Mouse (Mus musculus): Measurements from ENCODE around the gene Thbs3.

DNA sequence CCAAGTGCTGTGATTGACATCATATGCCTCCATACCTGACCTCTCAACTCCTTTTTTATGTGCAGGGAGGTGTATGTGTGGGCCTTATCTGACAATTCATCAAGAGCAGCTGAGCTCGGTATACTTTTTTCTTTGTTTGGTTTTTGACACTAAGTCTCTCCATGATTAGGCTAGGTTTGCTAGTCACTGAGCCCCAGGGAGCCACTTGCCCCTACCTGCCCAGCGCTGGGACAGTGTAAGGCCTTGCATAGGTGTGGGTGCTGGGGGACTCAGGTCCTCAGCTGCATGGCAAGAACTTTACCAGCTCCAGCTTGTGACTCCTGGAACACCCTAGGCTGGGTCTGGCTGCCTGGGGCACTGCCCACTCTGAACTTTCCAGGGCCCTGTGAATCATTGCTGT, 8.3 kb upstream of the Thbs3 start:
- no peak for TF ChIP-seq CTCF (IDR thresholded peaks at IDR 0.05)
- no peak for TF ChIP-seq EP300 (IDR thresholded peaks at IDR 0.05)
